Mouse (Mus musculus) neural tube, embryonic 11.5 days (tissue): ENCODE results near the gene Smg6. TPM values are rescaled to one million over a fixed set of nuclear protein-coding genes. Genes with fewer than 3 reads are reported as not detected.
A peak's percentile ranks its signal among the peaks of the same experiment; 100 is the strongest.

Experiments
- ATAC-seq: fragments of 200-750 bp; cut with Nextera tagmentation; 2 replicates; pipeline ENCODE4 v1.8.0; 2017; ENCODE audit warnings: moderate number of reproducible peaks, mild to moderate bottlenecking, moderate TSS enrichment, moderate library complexity; ENCODE audit not compliant: insufficient read depth, low FRiP score, low TSS enrichment
- DNase-seq: peaks from one replicate; pipeline ENCODE4 v3.0.0-alpha.2; 2015; ENCODE audit warnings: low spot score
- H3K27ac ChIP-seq: fragments of 300-500 bp; sonication (generic); 2 replicates; pipeline ENCODE4 v1.5.1; 2014; ENCODE audit warnings: low read depth, mild to moderate bottlenecking, low read length
- H3K27me3 ChIP-seq: fragments of 300-500 bp; sonication (generic); 2 replicates; pipeline ENCODE4 v1.6.1; 2014; ENCODE audit warnings: mild to moderate bottlenecking, low read length, mixed read lengths; ENCODE audit not compliant: control insufficient read depth, insufficient read depth
- H3K36me3 ChIP-seq: fragments of 300-500 bp; sonication (generic); 2 replicates; pipeline ENCODE4 v1.6.1; 2014; ENCODE audit warnings: mild to moderate bottlenecking, low read length, moderate library complexity, mixed read lengths; ENCODE audit not compliant: control insufficient read depth, insufficient read depth
- H3K4me1 ChIP-seq: fragments of 300-500 bp; sonication (generic); 2 replicates; pipeline ENCODE4 v1.6.1; 2014; ENCODE audit warnings: low read length, mixed read lengths; ENCODE audit not compliant: control insufficient read depth, insufficient read depth
- H3K4me2 ChIP-seq: fragments of 300-500 bp; sonication (generic); 2 replicates; pipeline ENCODE4 v1.6.1; 2014; ENCODE audit warnings: low read depth, mild to moderate bottlenecking, moderate library complexity
- H3K4me3 ChIP-seq: fragments of 300-500 bp; sonication (generic); 2 replicates; pipeline ENCODE4 v1.5.1; 2014; ENCODE audit warnings: low read depth, low read length
- H3K9ac ChIP-seq: fragments of 300-500 bp; sonication (generic); 2 replicates; pipeline ENCODE4 v1.6.1; 2014; ENCODE audit warnings: mild to moderate bottlenecking, low read length
- H3K9me3 ChIP-seq: fragments of 300-500 bp; sonication (generic); 2 replicates; pipeline ENCODE4 v1.6.1; 2016; ENCODE audit warnings: low read length; ENCODE audit not compliant: control insufficient read depth
- WGBS: fragments of 180-500 bp; shearing (Covaris S2); extraction: QIAGEN DNeasy Blood & Tissue Kit; methylation state at CpG from one replicate; pipeline ENCODE4 v1.1.7; 2014; 5-methylcytosine and 5-hydroxymethylcytosine counted together
- polyA plus RNA-seq: library from polyadenylated mRNA; unstranded; fragments of >200 nt; fragmentation: Nextera tagmentation; extraction: Ambion mirVana; gene quantifications from 2 replicates; pipeline ENCODE4 v1.2.1, GENCODE M21; 2014

Smg6 gene
- polyA plus RNA-seq, 1 experiment from 2014 or later, result 17.4 TPM

GRCm38 (mm10) chr11:74897678-74898516 is 27.7 kb upstream of the Smg6 start, which contains the start of gene Tsr1:
Tsr1 (plus strand) TSS chr11:74898071.
- WGBS, result under 1% methylated on average over 54 of the region's 54 CpGs
- ATAC-seq, result peak; percentile 82
- H3K4me3 ChIP-seq, result peak within 1 kb of the TSS; percentile 77

GRCm38 (mm10) chr11:74898517-74898827 is 27.2 kb upstream of the Smg6 start:
- peaks cover 7% of the 10 kb centered on the region; the same call in 1 of the 2 replicates for H3K36me3 ChIP-seq
- H3K9me3 ChIP-seq, result no peaks in the 10 kb centered on the region
- ATAC-seq (no peak), DNase-seq (no peak)
- under 1% methylated on average over 7 of the region's 7 CpGs for WGBS
- H3K4me3 ChIP-seq, result peak overlapping the region; percentile 77
- H3K9ac ChIP-seq, result peak overlapping the region; percentile 81
- H3K27ac ChIP-seq, result no peak overlapping the region
- no peaks in the 10 kb centered on the region; the same call in 1 of the 2 replicates for H3K4me1 ChIP-seq
- H3K27me3 ChIP-seq, result no peaks in the 10 kb centered on the region
- H3K4me2 ChIP-seq, result peak overlapping the region; percentile 64

More at GRCm38 (mm10) chr11:74897678-74898516, 27.7 kb upstream of the Smg6 start, which contains the start of gene Tsr1:
- H3K9me3 ChIP-seq, result no peaks in the 10 kb centered on the region
- peak within 1 kb of the TSS; percentile 64 for H3K4me2 ChIP-seq
- DNase-seq, result peak; percentile 92
- H3K4me1 ChIP-seq, result no peaks in the 10 kb centered on the region; the same call in 1 of the 2 replicates
- peak within 1 kb of the TSS; percentile 84 for H3K27ac ChIP-seq
- H3K27me3 ChIP-seq, result no peaks in the 10 kb centered on the region
- peaks cover 7% of the 10 kb centered on the region; the same call in 1 of the 2 replicates for H3K36me3 ChIP-seq
- peak within 1 kb of the TSS; percentile 81 for H3K9ac ChIP-seq

GRCm38 (mm10) chr11:74901555-74901954 is 24.1 kb upstream of the Smg6 start:
- no peak overlapping the region for H3K4me3 ChIP-seq
- H3K9ac ChIP-seq, result no peak overlapping the region
- H3K4me2 ChIP-seq, result no peak overlapping the region
- no peak overlapping the region for H3K27ac ChIP-seq
- no peaks in the 10 kb centered on the region for H3K4me1 ChIP-seq
- no peaks in the 10 kb centered on the region for H3K27me3 ChIP-seq
- ATAC-seq, result no peak
- peaks cover 22% of the 10 kb centered on the region for H3K36me3 ChIP-seq
- H3K9me3 ChIP-seq, result no peaks in the 10 kb centered on the region
- WGBS, result 91% methylated on average over 6 of the region's 6 CpGs
- DNase-seq, result no peak

- Histone ChIP-seq H3K4me2 (no peak overlapping the region), H3K36me3 (peaks cover 22% of the 10 kb centered on the region), H3K9ac (no peak overlapping the region), H3K4me3 (no peak overlapping the region), H3K27ac (no peak overlapping the region), H3K4me1 (no peaks in the 10 kb centered on the region), H3K27me3 (no peaks in the 10 kb centered on the region), H3K9me3 (no peaks in the 10 kb centered on the region)
- no peak for DNase-seq
- ATAC-seq, result no peak
- 94% methylated on average over 5 of the region's 5 CpGs for WGBS
These were observed 23.2 kb upstream of the Smg6 start for GRCm38 (mm10) chr11:74902416-74902815.

- ATAC-seq (no peak), DNase-seq (no peak)
- no peak overlapping the region for H3K4me2 ChIP-seq
- H3K9ac ChIP-seq, result no peak overlapping the region
- no peaks in the 10 kb centered on the region for H3K4me1 ChIP-seq
- H3K36me3 ChIP-seq, result peaks cover 18% of the 10 kb centered on the region
- no peaks in the 10 kb centered on the region for H3K27me3 ChIP-seq
- no peaks in the 10 kb centered on the region for H3K9me3 ChIP-seq
- no peak overlapping the region for H3K27ac ChIP-seq
- WGBS, result 92% methylated on average over 6 of the region's 6 CpGs
- H3K4me3 ChIP-seq, result no peak overlapping the region
These were observed 17.8 kb upstream of the Smg6 start for GRCm38 (mm10) chr11:74907850-74908249.

- Histone ChIP-seq H3K9ac (no peak overlapping the region), H3K36me3 (peaks cover 18% of the 10 kb centered on the region), H3K9me3 (no peaks in the 10 kb centered on the region), H3K27ac (no peak overlapping the region), H3K4me3 (no peak overlapping the region), H3K4me1 (no peaks in the 10 kb centered on the region), H3K4me2 (no peak overlapping the region), H3K27me3 (no peaks in the 10 kb centered on the region)
- ATAC-seq, result no peak
- 88% methylated on average over 12 of the region's 12 CpGs for WGBS
- no peak for DNase-seq
These were observed 16.8 kb upstream of the Smg6 start for GRCm38 (mm10) chr11:74908618-74909399.

- no peaks in the 10 kb centered on the region for H3K4me1 ChIP-seq
- H3K9me3 ChIP-seq, result no peaks in the 10 kb centered on the region
- H3K27ac ChIP-seq, result no peak overlapping the region
- no peaks in the 10 kb centered on the region for H3K27me3 ChIP-seq
- H3K4me2 ChIP-seq, result no peak overlapping the region
- 91% methylated on average over 4 of the region's 4 CpGs for WGBS
- H3K9ac ChIP-seq, result no peak overlapping the region
- no peak overlapping the region for H3K4me3 ChIP-seq
- peaks cover 14% of the 10 kb centered on the region for H3K36me3 ChIP-seq
- ATAC-seq, result no peak
- no peak for DNase-seq
These were observed 15.6 kb upstream of the Smg6 start for GRCm38 (mm10) chr11:74909978-74910377.

GRCm38 (mm10) chr11:74912492-74912891 is 13.1 kb upstream of the Smg6 start:
- Histone ChIP-seq H3K27ac (no peak overlapping the region), H3K4me1 (no peaks in the 10 kb centered on the region), H3K27me3 (no peaks in the 10 kb centered on the region), H3K9me3 (no peaks in the 10 kb centered on the region), H3K4me3 (no peak overlapping the region), H3K36me3 (peaks cover 3% of the 10 kb centered on the region; the same call in 1 of the 2 replicates), H3K4me2 (no peak overlapping the region), H3K9ac (no peak overlapping the region)
- ATAC-seq (no peak), DNase-seq (no peak)
- 88% methylated on average over 3 of the region's 3 CpGs for WGBS
